Mouse (Mus musculus): Measurements from ENCODE around the gene Eloa.

DNA sequence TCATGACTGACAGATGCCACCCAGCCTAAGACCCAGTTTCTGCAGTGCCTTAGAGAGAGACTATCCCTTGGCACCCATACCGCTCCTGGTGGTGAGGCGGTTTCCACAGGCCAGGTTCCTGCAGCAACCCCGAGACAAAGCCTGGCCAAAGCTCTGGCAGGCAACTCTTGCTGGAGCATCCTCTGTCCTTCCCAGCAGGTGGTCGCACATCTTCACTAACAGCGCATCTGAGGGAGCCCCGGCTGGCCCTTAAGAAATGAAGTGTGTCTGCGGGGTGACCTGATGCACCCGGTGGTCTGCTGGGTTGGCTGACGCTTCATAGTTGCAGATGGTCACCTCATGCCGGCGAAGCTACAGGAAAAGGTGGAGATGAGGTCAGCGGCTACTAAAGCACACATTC is 45.4 kb downstream of the Eloa start:
- no peak for TF ChIP-seq POLR2A (IDR thresholded peaks at IDR 0.05; ENCODE audit: insufficient read length, low read depth)
- TF ChIP-seq MYOD1 (IDR thresholded peaks at IDR 0.05; ENCODE audit: control insufficient read depth in 1 of 3, insufficient read length in 2 of 3, low read depth in 2 of 3), result no peak
- no peak for TF ChIP-seq TCF12 (IDR thresholded peaks at IDR 0.05; ENCODE audit: insufficient read depth, poor library complexity, severe bottlenecking)
- no peak for TF ChIP-seq USF1 (IDR thresholded peaks at IDR 0.05; ENCODE audit: low read depth)
- no peak for TF ChIP-seq TCF3 (IDR thresholded peaks at IDR 0.05; ENCODE audit: insufficient read length, low read depth)
